Mouse (Mus musculus): ENCODE data around the gene Padi6.

- TF ChIP-seq GATA1 (IDR thresholded peaks at IDR 0.05; ENCODE audit: low read length) (no peak), TAL1 (IDR thresholded peaks at IDR 0.05; ENCODE audit: low read length) (no peak)
Measured at GRCm38 (mm10) chr4:140720091-140720490, 22.4 kb downstream of the Padi6 start.

Measured in erythroblast, embryonic 14.5 days (primary cell).